Mouse (Mus musculus) neural tube, embryonic 15.5 days (tissue): ENCODE results near the gene Ccdc171. TPM values are rescaled to one million over a fixed set of nuclear protein-coding genes. Genes with fewer than 3 reads are reported as not detected.

Source experiments
- ATAC-seq: fragments of 200-750 bp; cut with Nextera tagmentation; 2 replicates; pipeline ENCODE4 v1.8.0; 2017; ENCODE audit warnings: mild to moderate bottlenecking, moderate TSS enrichment, moderate library complexity; ENCODE audit not compliant: low FRiP score
- H3K27ac ChIP-seq: fragments of 300-500 bp; sonication (generic); replicated peaks from 2 replicates; pipeline ENCODE4 v1.5.1; 2015; ENCODE audit warnings: mild to moderate bottlenecking, inconsistent platforms
- H3K27me3 ChIP-seq: fragments of 300-500 bp; sonication (generic); replicated peaks from 2 replicates; pipeline ENCODE4 v1.6.1; 2015; ENCODE audit warnings: inconsistent platforms
- H3K36me3 ChIP-seq: fragments of 300-500 bp; sonication (generic); 2 replicates; pipeline ENCODE4 v1.6.1; 2015; ENCODE audit warnings: inconsistent platforms
- H3K4me1 ChIP-seq: fragments of 300-500 bp; sonication (generic); 2 replicates; pipeline ENCODE4 v1.6.1; 2015; ENCODE audit warnings: inconsistent platforms
- H3K4me2 ChIP-seq: fragments of 300-500 bp; sonication (generic); 2 replicates; pipeline ENCODE4 v1.6.1; 2015; ENCODE audit warnings: inconsistent platforms, mild to moderate bottlenecking, moderate library complexity
- H3K4me3 ChIP-seq: fragments of 300-500 bp; sonication (generic); replicated peaks from 2 replicates; pipeline ENCODE4 v1.5.1; 2015; ENCODE audit warnings: mild to moderate bottlenecking, inconsistent platforms
- H3K9ac ChIP-seq: fragments of 300-500 bp; sonication (generic); replicated peaks from 2 replicates; pipeline ENCODE4 v1.6.1; 2015; ENCODE audit warnings: mild to moderate bottlenecking, inconsistent platforms
- H3K9me3 ChIP-seq: fragments of 300-500 bp; sonication (generic); replicated peaks from 2 replicates; pipeline ENCODE4 v1.6.1; 2016; ENCODE audit warnings: inconsistent platforms
- WGBS: fragments of 180-500 bp; shearing (Covaris S2); methylation state at CpG from one replicate; pipeline ENCODE4 v1.1.7; 2015; ENCODE audit warnings: mixed read lengths; 5-methylcytosine and 5-hydroxymethylcytosine counted together
- polyA plus RNA-seq: library from polyadenylated mRNA; unstranded; fragments of >200 nt; fragmentation: Nextera tagmentation; extraction: Ambion mirVana; gene quantifications from 2 replicates; pipeline ENCODE4 v1.2.1, GENCODE M21; 2015

Ccdc171 gene
- polyA plus RNA-seq, 1 experiment from 2014 or later, result 3.4 TPM

DNA sequence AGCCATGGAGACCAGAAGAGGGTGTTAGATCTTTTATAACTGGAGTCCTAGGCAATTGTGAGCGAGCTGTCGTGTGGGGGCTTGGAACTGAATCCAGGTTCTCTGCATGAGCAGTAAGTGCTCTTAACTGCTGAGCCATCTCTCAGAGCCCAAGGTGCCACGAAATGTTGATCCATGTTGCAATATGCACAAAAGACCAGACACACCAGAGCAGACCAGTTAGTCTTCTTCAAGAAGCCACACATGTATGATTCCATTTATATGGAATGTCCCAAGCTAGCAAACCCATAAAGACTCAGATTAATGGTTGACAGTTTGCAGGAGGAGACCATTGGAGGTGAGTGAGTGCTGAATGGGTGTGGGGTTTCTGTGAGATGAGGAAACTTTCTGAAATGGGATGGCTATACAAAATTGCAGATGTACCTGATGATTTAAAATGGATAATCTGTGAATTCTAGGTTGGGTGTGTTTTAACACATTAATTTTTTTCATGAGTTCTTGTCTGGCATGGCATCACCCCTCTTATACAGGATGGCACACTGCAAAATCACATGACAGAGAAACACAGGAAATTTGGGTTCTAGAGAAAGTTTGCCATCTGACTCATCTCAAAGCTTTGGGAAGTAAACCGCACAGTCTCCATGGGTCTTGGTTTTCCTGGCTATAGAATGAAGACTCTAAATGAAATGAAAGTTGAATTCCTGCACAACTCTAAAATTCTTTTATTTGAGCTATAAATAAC, 304.5 kb downstream of the Ccdc171 start:
- no peaks in the 10 kb centered on the region for H3K36me3 ChIP-seq
- H3K27me3 ChIP-seq, result no peaks in the 10 kb centered on the region
- H3K4me1 ChIP-seq, result no peaks in the 10 kb centered on the region
- H3K27ac ChIP-seq, result no peak overlapping the region
- H3K9ac ChIP-seq, result no peak overlapping the region
- ATAC-seq, result no peak
- WGBS, result 84% methylated on average over 4 of the region's 4 CpGs
- no peak overlapping the region for H3K4me2 ChIP-seq
- H3K4me3 ChIP-seq, result no peak overlapping the region
- H3K9me3 ChIP-seq, result no peaks in the 10 kb centered on the region

DNA sequence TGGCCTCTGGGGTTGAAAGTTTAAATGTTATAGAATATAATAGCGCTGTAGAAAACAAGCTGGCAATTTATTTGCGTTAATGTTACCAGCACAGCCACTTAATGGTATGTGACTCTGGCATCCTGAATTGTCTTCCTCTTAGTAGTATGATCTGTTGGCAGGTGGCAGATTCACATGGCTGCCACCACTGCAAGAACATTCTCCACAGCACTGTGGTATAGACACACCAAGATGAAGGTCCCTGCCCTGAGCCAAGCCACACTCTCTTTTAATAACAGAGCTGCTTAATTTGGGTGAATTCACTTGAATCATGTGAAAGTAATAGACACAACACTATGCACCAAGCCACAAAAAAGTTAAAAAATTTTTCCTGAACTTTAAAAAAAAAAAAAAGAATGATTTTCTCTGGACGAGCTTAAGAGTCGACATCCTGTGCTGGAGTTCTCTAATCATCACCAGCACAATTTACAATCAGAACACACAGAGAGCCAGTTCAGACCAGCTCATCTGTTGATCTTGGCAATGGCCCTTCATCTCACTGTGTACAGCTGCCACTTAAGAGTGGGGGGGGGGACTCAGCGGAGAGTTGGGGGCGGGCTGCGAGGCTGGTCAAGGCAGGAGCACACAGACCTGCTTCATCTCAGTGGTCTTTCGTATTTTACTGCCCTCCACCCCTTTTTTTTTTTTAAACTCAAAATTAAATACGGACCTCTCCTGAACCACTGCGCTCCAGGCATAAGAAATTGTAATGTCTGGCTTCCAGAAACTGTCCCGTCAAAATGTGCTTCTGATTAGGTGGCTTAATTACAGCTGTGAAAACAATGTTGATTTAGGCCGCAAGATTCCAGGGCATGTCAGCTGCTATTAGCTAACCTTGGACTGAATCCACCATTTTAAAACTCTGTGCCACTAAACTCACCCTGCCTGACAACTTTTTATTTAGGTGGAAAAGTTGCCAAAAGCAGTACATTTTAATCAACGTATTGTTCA, 305.8 kb downstream of the Ccdc171 start:
- H3K9ac ChIP-seq, result no peak overlapping the region
- no peak overlapping the region for H3K4me2 ChIP-seq
- WGBS, result 71% methylated on average over 13 of the region's 13 CpGs
- ATAC-seq, result no peak
- no peaks in the 10 kb centered on the region for H3K36me3 ChIP-seq
- H3K4me3 ChIP-seq, result no peak overlapping the region
- H3K27me3 ChIP-seq, result no peaks in the 10 kb centered on the region
- H3K4me1 ChIP-seq, result no peaks in the 10 kb centered on the region
- no peak overlapping the region for H3K27ac ChIP-seq
- H3K9me3 ChIP-seq, result no peaks in the 10 kb centered on the region

DNA sequence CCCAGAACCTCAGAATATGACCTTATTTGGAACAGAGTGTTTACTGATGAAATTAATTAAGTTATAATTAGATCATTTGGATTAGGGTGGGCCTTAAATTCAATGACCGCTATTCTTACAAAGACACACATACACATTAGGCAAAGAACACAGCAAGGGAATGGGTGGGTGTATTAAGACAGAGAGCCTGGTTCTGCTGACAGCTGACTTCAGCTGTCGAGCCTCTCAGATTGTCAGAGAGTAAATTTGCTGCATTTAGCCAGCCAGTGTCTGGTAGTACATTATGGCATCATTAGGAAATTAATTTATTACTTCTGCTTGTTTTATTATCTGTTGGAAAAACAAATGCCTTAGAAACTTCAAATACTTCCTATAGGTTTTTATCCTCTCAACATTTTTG, 313.7 kb downstream of the Ccdc171 start:
- Histone ChIP-seq H3K4me1 (no peaks in the 10 kb centered on the region), H3K27ac (no peak overlapping the region), H3K4me3 (no peak overlapping the region), H3K9ac (no peak overlapping the region), H3K36me3 (no peaks in the 10 kb centered on the region), H3K27me3 (no peaks in the 10 kb centered on the region), H3K4me2 (no peak overlapping the region), H3K9me3 (no peaks in the 10 kb centered on the region)
- no peak for ATAC-seq
- 49% methylated on average over 2 of the region's 2 CpGs for WGBS

DNA sequence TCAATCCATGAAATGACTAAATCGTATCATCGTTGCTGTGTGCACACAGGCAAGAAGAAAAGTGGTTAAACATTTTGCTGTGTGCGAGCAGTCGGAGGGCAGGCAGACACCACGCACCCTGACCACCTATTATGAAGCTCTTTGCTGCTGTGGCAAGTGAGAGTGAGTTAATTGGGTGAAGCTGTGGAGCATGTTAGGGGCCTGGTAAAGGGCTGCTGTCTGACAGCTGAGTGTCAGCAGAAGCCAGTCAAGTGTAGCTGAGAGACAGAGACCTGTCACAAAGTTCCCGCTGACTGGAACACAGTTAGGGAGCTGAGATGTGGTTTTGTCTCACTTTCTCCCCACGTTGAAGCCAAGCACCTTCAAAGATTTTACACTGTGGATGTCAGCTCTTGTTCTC, 321.0 kb downstream of the Ccdc171 start:
- Histone ChIP-seq H3K27me3 (no peaks in the 10 kb centered on the region), H3K9ac (no peak overlapping the region), H3K36me3 (no peaks in the 10 kb centered on the region), H3K4me2 (no peak overlapping the region), H3K4me1 (no peaks in the 10 kb centered on the region), H3K4me3 (no peak overlapping the region), H3K9me3 (no peaks in the 10 kb centered on the region), H3K27ac (no peak overlapping the region)
- ATAC-seq, result no peak
- WGBS, result 70% methylated on average over 7 of the region's 7 CpGs

DNA sequence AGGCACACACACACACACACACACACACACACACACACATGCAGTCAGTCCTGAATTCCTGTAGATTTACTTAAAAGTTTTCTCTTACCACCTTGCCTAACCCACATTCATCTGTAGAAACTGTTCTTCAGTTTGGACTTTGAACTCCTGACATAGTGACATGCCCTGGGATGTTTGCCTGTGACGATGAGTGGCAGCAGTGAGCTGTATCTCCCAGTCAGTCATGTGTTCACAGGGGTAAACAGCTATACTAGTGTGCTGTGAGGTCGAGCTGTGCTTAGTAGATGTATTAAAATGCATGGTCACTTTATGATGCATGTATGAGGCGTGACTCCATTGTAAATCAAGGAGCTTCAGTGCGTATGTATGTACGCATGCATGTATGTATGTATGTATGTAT, 328.5 kb downstream of the Ccdc171 start:
- H3K36me3 ChIP-seq, result no peaks in the 10 kb centered on the region
- H3K27ac ChIP-seq, result no peak overlapping the region
- H3K27me3 ChIP-seq, result no peaks in the 10 kb centered on the region
- H3K4me3 ChIP-seq, result no peak overlapping the region
- ATAC-seq, result no peak
- 91% methylated on average over 5 of the region's 5 CpGs for WGBS
- H3K4me2 ChIP-seq, result no peak overlapping the region
- no peaks in the 10 kb centered on the region for H3K9me3 ChIP-seq
- H3K4me1 ChIP-seq, result no peaks in the 10 kb centered on the region
- H3K9ac ChIP-seq, result no peak overlapping the region

DNA sequence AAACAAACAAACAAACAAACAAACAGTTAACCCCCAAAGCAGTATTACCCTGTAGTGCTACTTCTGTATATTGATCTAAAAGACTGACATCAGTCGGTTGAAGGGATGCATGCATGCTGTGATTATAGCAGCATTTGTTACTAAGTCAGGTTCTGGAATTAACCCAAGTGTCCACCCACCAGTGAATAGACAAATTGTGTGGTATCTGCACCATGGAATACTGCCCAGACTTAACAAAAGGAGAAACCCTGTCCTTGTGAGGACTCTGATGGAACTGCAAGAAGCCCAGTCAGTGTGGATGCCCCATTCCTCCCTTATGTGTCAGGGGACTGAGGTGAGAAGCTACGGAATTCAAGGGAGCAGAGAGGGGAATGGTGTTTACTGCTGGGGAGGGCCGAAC, 336.4 kb downstream of the Ccdc171 start:
- no peak for ATAC-seq
- H3K4me3 ChIP-seq, result no peak overlapping the region
- no peaks in the 10 kb centered on the region for H3K36me3 ChIP-seq
- H3K4me1 ChIP-seq, result no peaks in the 10 kb centered on the region
- no peak overlapping the region for H3K9ac ChIP-seq
- no peaks in the 10 kb centered on the region for H3K27me3 ChIP-seq
- no peaks in the 10 kb centered on the region for H3K9me3 ChIP-seq
- H3K27ac ChIP-seq, result no peak overlapping the region
- no peak overlapping the region for H3K4me2 ChIP-seq
- WGBS, result 72% methylated on average over 3 of the region's 3 CpGs

DNA sequence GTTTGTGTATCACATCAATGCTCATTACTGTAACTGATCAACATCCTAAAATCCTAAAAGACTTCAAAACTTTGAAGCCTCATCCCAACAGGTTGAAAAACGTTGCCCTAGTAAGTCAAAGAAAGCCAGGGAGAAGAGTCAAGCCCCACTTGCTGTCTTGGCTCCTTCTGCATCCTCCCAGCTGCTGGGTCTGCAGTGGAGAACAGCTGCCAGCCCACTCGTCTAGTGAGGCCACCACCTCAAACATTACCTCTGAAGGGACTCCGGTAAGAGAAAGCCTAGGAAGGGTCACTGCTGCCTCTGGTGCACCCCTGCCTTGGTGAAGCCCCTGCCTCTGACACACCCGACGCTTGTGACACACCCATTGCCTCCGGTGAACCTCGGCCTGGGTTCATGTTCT, 336.9 kb downstream of the Ccdc171 start:
- Histone ChIP-seq H3K27ac (no peak overlapping the region), H3K27me3 (no peaks in the 10 kb centered on the region), H3K4me3 (no peak overlapping the region), H3K9me3 (no peaks in the 10 kb centered on the region), H3K9ac (no peak overlapping the region), H3K36me3 (no peaks in the 10 kb centered on the region), H3K4me2 (no peak overlapping the region), H3K4me1 (no peaks in the 10 kb centered on the region)
- 87% methylated on average over 7 of the region's 7 CpGs for WGBS
- ATAC-seq, result no peak

DNA sequence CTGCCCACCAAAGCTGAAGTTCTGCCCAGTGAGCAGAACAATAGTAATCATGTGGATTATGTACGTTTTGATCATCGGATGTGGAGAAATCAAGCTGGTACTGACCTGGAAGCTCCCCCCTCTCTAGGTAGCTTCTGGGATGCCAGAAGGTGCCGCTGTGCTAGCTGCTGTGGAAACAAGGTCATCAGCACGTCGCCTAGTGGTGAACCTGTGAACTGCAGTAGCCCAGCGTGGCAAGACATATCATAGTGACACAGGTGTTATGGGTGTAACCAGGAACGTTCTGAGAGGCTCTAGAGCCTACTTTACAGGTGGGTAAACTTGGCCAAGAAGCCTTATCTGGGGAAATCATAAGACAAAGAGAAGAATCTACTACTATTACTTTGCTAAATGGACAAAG, 351.3 kb downstream of the Ccdc171 start:
- 67% methylated on average over 7 of the region's 7 CpGs for WGBS
- no peaks in the 10 kb centered on the region for H3K36me3 ChIP-seq

DNA sequence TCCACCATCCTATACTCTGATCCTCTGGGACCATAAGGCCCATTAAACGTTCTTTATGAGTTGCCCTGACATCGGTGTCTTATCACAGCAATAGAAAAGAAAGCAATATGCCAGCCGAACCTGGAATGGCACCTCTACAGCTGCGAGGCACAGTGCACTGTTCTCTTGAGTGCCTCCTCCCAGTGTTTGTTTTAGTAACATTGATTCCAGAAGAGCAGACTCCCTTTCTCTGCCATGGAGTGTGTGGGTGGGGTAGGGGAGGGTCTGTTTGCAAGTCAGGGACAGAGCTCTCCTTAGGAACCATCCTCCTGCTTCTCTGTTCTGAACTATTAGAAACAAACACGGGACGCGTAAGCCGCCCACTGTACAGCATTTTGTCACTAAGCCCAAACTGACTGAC, 352.9 kb downstream of the Ccdc171 start:
- Histone ChIP-seq H3K27me3 (no peaks in the 10 kb centered on the region), H3K9ac (no peak overlapping the region), H3K4me3 (no peak overlapping the region), H3K4me1 (no peaks in the 10 kb centered on the region), H3K9me3 (no peaks in the 10 kb centered on the region), H3K27ac (no peak overlapping the region), H3K4me2 (no peak overlapping the region), H3K36me3 (no peaks in the 10 kb centered on the region)
- 75% methylated on average over 8 of the region's 8 CpGs for WGBS
- no peak for ATAC-seq

More for the DNA sequence above, 351.3 kb downstream of the Ccdc171 start:
- Histone ChIP-seq H3K4me2 (no peak overlapping the region), H3K27me3 (no peaks in the 10 kb centered on the region), H3K9me3 (no peaks in the 10 kb centered on the region), H3K9ac (no peak overlapping the region), H3K27ac (no peak overlapping the region), H3K4me1 (no peaks in the 10 kb centered on the region), H3K4me3 (no peak overlapping the region)
- ATAC-seq, result no peak

DNA sequence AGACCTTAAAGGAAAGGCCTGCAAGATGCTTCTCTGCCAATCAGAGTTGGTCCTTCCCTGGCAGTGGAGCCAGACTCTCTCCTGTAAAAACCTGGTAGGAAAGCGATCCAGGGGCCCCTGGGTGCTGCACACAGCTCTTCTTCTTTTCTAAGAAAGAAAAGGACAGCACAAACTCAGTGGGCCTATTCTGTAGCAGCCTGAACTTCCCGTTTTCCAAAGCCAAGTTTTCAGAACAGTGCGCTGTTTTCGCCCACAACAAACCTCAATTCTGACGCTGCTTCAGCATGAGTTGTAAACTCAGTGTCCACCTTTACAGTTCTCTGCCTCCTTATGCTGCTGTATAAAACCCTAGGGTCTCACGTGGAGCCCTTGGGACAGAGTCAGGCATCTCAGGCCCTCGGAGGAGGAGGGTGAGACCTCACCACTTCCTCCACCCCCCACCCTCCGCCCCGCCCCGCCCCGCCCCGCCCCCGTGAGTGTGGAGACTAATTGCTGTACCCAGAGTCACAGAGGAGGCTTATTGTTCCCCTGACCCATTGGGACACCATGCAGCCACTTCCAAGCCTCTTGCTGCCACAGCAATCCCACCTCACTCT, 363.2 kb downstream of the Ccdc171 start:
- Histone ChIP-seq H3K27me3 (no peaks in the 10 kb centered on the region), H3K27ac (no peak overlapping the region), H3K9me3 (no peaks in the 10 kb centered on the region), H3K4me3 (no peak overlapping the region), H3K36me3 (no peaks in the 10 kb centered on the region), H3K9ac (no peak overlapping the region), H3K4me1 (no peaks in the 10 kb centered on the region), H3K4me2 (no peak overlapping the region)
- WGBS, result 50% methylated on average over 13 of the region's 13 CpGs
- ATAC-seq, result no peak

DNA sequence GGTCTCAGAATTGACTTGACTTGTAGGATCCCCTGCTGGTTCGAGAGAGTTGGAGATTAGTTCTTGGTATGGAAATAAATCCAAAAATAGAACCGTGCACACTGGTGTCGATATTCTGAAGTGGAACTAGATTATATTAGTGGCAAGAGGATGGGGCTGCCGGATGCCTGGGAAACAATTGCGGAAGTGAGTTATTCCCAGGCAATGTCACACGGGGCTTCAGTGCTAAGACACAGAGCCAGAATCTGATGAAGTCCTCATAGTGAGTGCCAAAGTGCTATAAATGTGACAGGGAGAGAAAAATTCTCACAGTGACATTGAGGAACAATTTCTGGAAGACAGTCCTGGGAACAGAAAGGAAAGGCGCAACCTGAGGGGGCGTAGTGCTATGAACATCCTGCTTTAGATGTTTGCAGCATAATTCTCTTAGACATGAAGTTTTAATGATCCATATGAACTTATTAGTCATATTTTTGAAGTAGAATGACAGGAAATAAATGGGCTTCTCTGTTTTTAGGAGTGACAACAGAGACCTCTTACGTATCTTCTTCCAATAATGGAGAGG, 376.8 kb downstream of the Ccdc171 start:
- ATAC-seq, result no peak

More for the DNA sequence above, 376.8 kb downstream of the Ccdc171 start:
- H3K4me2 ChIP-seq, result no peak overlapping the region
- H3K9ac ChIP-seq, result no peak overlapping the region
- H3K4me1 ChIP-seq, result no peaks in the 10 kb centered on the region
- H3K36me3 ChIP-seq, result no peaks in the 10 kb centered on the region
- H3K4me3 ChIP-seq, result no peak overlapping the region
- no peaks in the 10 kb centered on the region for H3K27me3 ChIP-seq
- WGBS, result 92% methylated on average over 9 of the region's 9 CpGs
- no peak overlapping the region for H3K27ac ChIP-seq
- H3K9me3 ChIP-seq, result no peaks in the 10 kb centered on the region
